ENCODE assay signal across 9 mouse cellular contexts in genomic region chrX:12003106-12003505, GRCm38 (mm10).
DNase-seq lines count a peak whose midpoint lies in the region; ATAC-seq and TF ChIP-seq lines count a peak whose summit lies in the region.
"Had no signal": no experiment of that assay in that cellular context is flagged by ENCODE, and none has a peak within 500 bp of the region (broad histone marks: within the 10 kb centered on the region; RNA-seq: fewer than 3 reads in every experiment).

No protein-coding gene starts in this region.

- 5% methylated on average over 9 of the region's 9 CpGs for WGBS in forebrain, embryonic 10.5 days
- WGBS in forebrain, postnatal 0 days = 17% methylated on average over 9 of the region's 9 CpGs
- WGBS in midbrain, embryonic 11.5 days = 7% methylated on average over 9 of the region's 9 CpGs
- 16% methylated on average over 9 of the region's 9 CpGs for WGBS in midbrain, embryonic 15.5 days
- 9% methylated on average over 9 of the region's 9 CpGs for WGBS in limb, embryonic 13.5 days

- no peak overlapping the region for H3K4me3 ChIP-seq in forebrain, embryonic 10.5 days
- no peak overlapping the region for H3K4me3 ChIP-seq in forebrain, postnatal 0 days (ENCODE audit: low read depth, low read length)
- no peak overlapping the region for H3K4me3 ChIP-seq in midbrain, embryonic 11.5 days (ENCODE audit: low read depth, low read length)
- no peak overlapping the region for H3K4me3 ChIP-seq in midbrain, embryonic 15.5 days
- H3K4me3 ChIP-seq in limb, embryonic 13.5 days = no peak overlapping the region
- H3K4me3 ChIP-seq: limb, embryonic 15.5 days had no signal

- no peaks in the 10 kb centered on the region for H3K9me3 ChIP-seq in forebrain, embryonic 10.5 days
- H3K9me3 ChIP-seq in forebrain, postnatal 0 days (ENCODE audit: low read length) = no peaks in the 10 kb centered on the region
- H3K9me3 ChIP-seq in midbrain, embryonic 11.5 days (ENCODE audit: control insufficient read depth, low read length) = no peaks in the 10 kb centered on the region
- H3K9me3 ChIP-seq in midbrain, embryonic 15.5 days = no peaks in the 10 kb centered on the region
- H3K9me3 ChIP-seq in limb, embryonic 13.5 days = no peaks in the 10 kb centered on the region
- H3K9me3 ChIP-seq: limb, embryonic 15.5 days had no signal

- no peak for ATAC-seq in forebrain, postnatal 0 days
- no peak for ATAC-seq in midbrain, embryonic 11.5 days (ENCODE audit: low FRiP score)
- ATAC-seq in midbrain, embryonic 15.5 days (replicated peaks) = no peak
- no peak for ATAC-seq in limb, embryonic 13.5 days (ENCODE audit: low FRiP score, low read depth)

- TF ChIP-seq CTCF in forebrain, postnatal 0 days (IDR thresholded peaks at IDR 0.05; ENCODE audit: low read depth) = no peak

- no peak overlapping the region for H3K9ac ChIP-seq in forebrain, postnatal 0 days
- no peak overlapping the region for H3K9ac ChIP-seq in midbrain, embryonic 11.5 days (ENCODE audit: low read length)
- H3K9ac ChIP-seq in midbrain, embryonic 15.5 days = no peak overlapping the region
- H3K9ac ChIP-seq in limb, embryonic 13.5 days = no peak overlapping the region
- H3K9ac ChIP-seq: limb, embryonic 15.5 days had no signal

- H3K4me2 ChIP-seq in forebrain, postnatal 0 days (ENCODE audit: low read depth) = no peak overlapping the region
- H3K4me2 ChIP-seq in midbrain, embryonic 11.5 days = no peak overlapping the region
- no peak overlapping the region for H3K4me2 ChIP-seq in midbrain, embryonic 15.5 days
- H3K4me2 ChIP-seq in limb, embryonic 13.5 days (replicated peaks) = peak overlapping the region; percentile 4; the same call in 1 of the 2 replicates
- H3K4me2 ChIP-seq: limb, embryonic 15.5 days had no signal

- peak; percentile 33 for DNase-seq in forebrain, embryonic 10.5 days (ENCODE audit: extremely low spot score, low spot score)
- no peak for DNase-seq in forebrain, postnatal 0 days
- DNase-seq in midbrain, embryonic 11.5 days (ENCODE audit: low spot score, missing footprints) = peak; percentile 90
- peak; percentile 67 for DNase-seq in thymus, postnatal 25 days
- DNase-seq in urinary bladder, adult 18-20 months (ENCODE audit: low spot score in 2 of 2) = no peak
- no peak for DNase-seq in gastrocnemius, postnatal 4 days (ENCODE audit: low spot score in 2 of 2)

- H3K36me3 ChIP-seq in forebrain, embryonic 10.5 days (replicated peaks) = no peaks in the 10 kb centered on the region
- H3K36me3 ChIP-seq in forebrain, postnatal 0 days (ENCODE audit: insufficient read depth) = no peaks in the 10 kb centered on the region
- no peaks in the 10 kb centered on the region for H3K36me3 ChIP-seq in midbrain, embryonic 11.5 days (ENCODE audit: control insufficient read depth, insufficient read depth, low read length)
- H3K36me3 ChIP-seq in midbrain, embryonic 15.5 days (replicated peaks) = no peaks in the 10 kb centered on the region
- H3K36me3 ChIP-seq in limb, embryonic 13.5 days = no peaks in the 10 kb centered on the region
- H3K36me3 ChIP-seq: limb, embryonic 15.5 days had no signal

- H3K4me1 ChIP-seq in forebrain, embryonic 10.5 days = peaks cover 95% of the 10 kb centered on the region
- 0 out of 2 replicates have a peak, but pooled peaks cover 6% of the 10 kb centered on the region for H3K4me1 ChIP-seq in forebrain, postnatal 0 days (ENCODE audit: insufficient read depth)
- peaks cover 43% of the 10 kb centered on the region for H3K4me1 ChIP-seq in midbrain, embryonic 11.5 days (ENCODE audit: control insufficient read depth, insufficient read depth, low read length)
- peaks cover 55% of the 10 kb centered on the region for H3K4me1 ChIP-seq in midbrain, embryonic 15.5 days
- H3K4me1 ChIP-seq in limb, embryonic 13.5 days = peaks cover 71% of the 10 kb centered on the region

- peak overlapping the region; percentile 76 for H3K27ac ChIP-seq in forebrain, embryonic 10.5 days
- no peak overlapping the region for H3K27ac ChIP-seq in forebrain, postnatal 0 days (ENCODE audit: low read depth, low read length)
- no peak overlapping the region for H3K27ac ChIP-seq in midbrain, embryonic 11.5 days (ENCODE audit: low read depth, low read length)
- no peak overlapping the region for H3K27ac ChIP-seq in midbrain, embryonic 15.5 days
- peak overlapping the region; percentile 15; the same call in 1 of the 2 replicates for H3K27ac ChIP-seq in limb, embryonic 13.5 days
- H3K27ac ChIP-seq: limb, embryonic 15.5 days had no signal

- peaks cover 100% of the 10 kb centered on the region for H3K27me3 ChIP-seq in forebrain, embryonic 10.5 days (ENCODE audit: poor library complexity, severe bottlenecking)
- H3K27me3 ChIP-seq in forebrain, postnatal 0 days (ENCODE audit: insufficient read depth, low read length) = no peaks in the 10 kb centered on the region; the same call in 1 of the 2 replicates
- H3K27me3 ChIP-seq in midbrain, embryonic 11.5 days (ENCODE audit: control insufficient read depth, insufficient read depth, low read length) = peaks cover 65% of the 10 kb centered on the region
- H3K27me3 ChIP-seq in midbrain, embryonic 15.5 days (replicated peaks) = peaks cover 34% of the 10 kb centered on the region
- H3K27me3 ChIP-seq in limb, embryonic 13.5 days = peaks cover 95% of the 10 kb centered on the region

Comparison
In these comparisons a context has a peak if more than half of its experiments do, and no peak if none do; other contexts are left out.
1. DNase-seq: peak in forebrain, embryonic 10.5 days (single experiment), midbrain, embryonic 11.5 days (single experiment) and thymus, postnatal 25 days (single experiment); none in forebrain, postnatal 0 days (single experiment), urinary bladder, adult 18-20 months (0 of 2) and gastrocnemius, postnatal 4 days (0 of 2).
2. H3K27ac ChIP-seq: peak in forebrain, embryonic 10.5 days (single experiment) and limb, embryonic 13.5 days (single experiment); none in forebrain, postnatal 0 days (single experiment), midbrain, embryonic 11.5 days (single experiment) and midbrain, embryonic 15.5 days (single experiment).